8 mouse cellular contexts compared by ENCODE assay signal in the genomic region with DNA sequence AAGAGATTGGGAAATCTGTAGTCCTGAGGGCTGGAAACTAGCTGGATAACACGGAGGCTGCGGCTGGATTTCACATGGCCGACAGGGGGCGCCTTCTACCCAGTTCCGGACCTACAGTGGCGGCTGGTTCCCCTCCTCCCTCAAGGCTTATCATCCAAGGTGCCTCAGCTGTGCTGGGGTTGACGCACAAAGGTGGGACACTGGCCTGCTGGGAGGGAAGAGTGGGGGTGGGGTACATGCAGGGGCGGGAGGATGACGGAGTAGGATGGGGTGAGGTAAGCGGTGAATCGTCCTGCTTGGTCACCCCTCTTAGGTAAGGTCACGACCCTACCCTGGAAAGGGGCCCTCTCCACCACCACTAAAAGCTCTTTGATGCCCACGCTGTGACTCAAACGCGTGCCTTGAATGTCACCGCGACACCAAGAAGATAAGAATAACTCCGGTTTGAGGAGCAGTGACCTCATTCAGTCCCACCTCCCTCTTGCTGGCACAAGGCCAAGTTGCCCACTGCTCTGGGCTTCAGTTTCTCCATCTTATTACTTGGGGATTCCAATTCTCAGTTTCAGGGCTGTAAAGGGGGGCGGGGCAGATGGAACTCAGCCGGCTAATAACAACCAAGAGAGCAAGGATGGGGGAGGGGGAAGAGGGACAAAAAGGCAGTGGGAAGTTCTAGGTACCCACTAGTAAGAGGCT. TPM values are rescaled to one million over a fixed set of nuclear protein-coding genes. Genes with fewer than 3 reads are reported as not detected.
DNase-seq lines count a peak whose midpoint lies in the region; ATAC-seq lines count a peak whose summit lies in the region.

No protein-coding gene starts in this region.

- H3K27ac ChIP-seq in hindbrain, embryonic 16.5 days (ENCODE audit: low read depth, low read length), result no peak overlapping the region

- H3K27me3 ChIP-seq in hindbrain, embryonic 16.5 days (replicated peaks; ENCODE audit: control insufficient read depth, insufficient read depth, low read length), result no peaks in the 10 kb centered on the region

- no peak overlapping the region for H3K9ac ChIP-seq in hindbrain, embryonic 16.5 days (ENCODE audit: low read depth, low read length)

- peak; percentile 61 for ATAC-seq in hindbrain, embryonic 16.5 days

- H3K4me1 ChIP-seq in hindbrain, embryonic 16.5 days (ENCODE audit: control insufficient read depth, insufficient read depth, low read depth, low read length), result peaks cover 10% of the 10 kb centered on the region

- H3K36me3 ChIP-seq in hindbrain, embryonic 16.5 days (ENCODE audit: control insufficient read depth, insufficient read depth, low read length), result no peaks in the 10 kb centered on the region

- WGBS in hindbrain, embryonic 16.5 days, result 8% methylated on average over 20 of the region's 20 CpGs

- peak; percentile 54 for DNase-seq in Muller cell, postnatal 12 days (ENCODE audit: inconsistent ontology term)
- DNase-seq in cerebellum, postnatal 10 days, result peak; percentile 72 to 75
- peak; percentile 86 for DNase-seq in gastrocnemius, adult 18-20 months (ENCODE audit: low spot score)
- DNase-seq in left cerebral cortex, adult 18-20 months (ENCODE audit: low spot score in 2 of 2), result peak; percentile 78 to 85
- peak; percentile 80 to 88 for DNase-seq in lung, postnatal 4 days
- DNase-seq in retina, postnatal 7 days (ENCODE audit: low read depth, low spot score), result peak; percentile 49
- DNase-seq in urinary bladder, adult 2 months (ENCODE audit: low spot score), result peak; percentile 73

- no peak overlapping the region for H3K4me3 ChIP-seq in hindbrain, embryonic 16.5 days (ENCODE audit: low read length)

- no peaks in the 10 kb centered on the region for H3K9me3 ChIP-seq in hindbrain, embryonic 16.5 days (ENCODE audit: control insufficient read depth, low read length)

- H3K4me2 ChIP-seq in hindbrain, embryonic 16.5 days (ENCODE audit: low read length), result peak overlapping the region; percentile 20; the same call in 1 of the 2 replicates

RNA-seq across cellular contexts. Expression of gene Cryaa, which starts 15.9 kb away (rescaled TPM):
- total RNA-seq in gastrocnemius, adult 18-20 months (2021), result not detected
- 0.46 and 0.80 TPM in 2 replicates for polyA plus RNA-seq in hindbrain, embryonic 16.5 days (2015; fragmentation: Nextera tagmentation; extraction: Ambion mirVana)
- under 1 TPM in 1 of 2 experiments, not detected in 1; 0.30 TPM for total RNA-seq in left cerebral cortex, adult 18-20 months (2021)
- not detected in 2 replicates for polyA plus RNA-seq in urinary bladder, adult 2 months (2012; rRNA removed)

RNA-seq across cellular contexts. Expression of gene U2af1, which starts 34.8 kb away (rescaled TPM):
- total RNA-seq in gastrocnemius, adult 18-20 months (2021), result 10 to 100 TPM; 62.1 to 62.7 TPM
- 158 and 175 TPM in 2 replicates for polyA plus RNA-seq in hindbrain, embryonic 16.5 days (2015; fragmentation: Nextera tagmentation; extraction: Ambion mirVana)
- 100 to 1,000 TPM; 118 to 119 TPM for total RNA-seq in left cerebral cortex, adult 18-20 months (2021)
- 141 and 160 TPM in 2 replicates for polyA plus RNA-seq in urinary bladder, adult 2 months (2012; rRNA removed)

RNA-seq across cellular contexts. Expression of gene Cbs, which starts 56.4 kb away (rescaled TPM):
- under 1 TPM; 0.66 to 0.69 TPM for total RNA-seq in gastrocnemius, adult 18-20 months (2021)
- polyA plus RNA-seq in hindbrain, embryonic 16.5 days (2015; fragmentation: Nextera tagmentation; extraction: Ambion mirVana), result 12.4 and 17.1 TPM in 2 replicates
- total RNA-seq in left cerebral cortex, adult 18-20 months (2021), result 10 to 100 TPM; 36.4 to 37.2 TPM
- 0.88 and 1.4 TPM in 2 replicates for polyA plus RNA-seq in urinary bladder, adult 2 months (2012; rRNA removed)

Comparison
In these comparisons a context has a peak if more than half of its experiments do, and no peak if none do; other contexts are left out.
1. RNA of gene Cbs, which starts 56.4 kb away (total RNA-seq): 36.4 to 37.2 TPM in left cerebral cortex, adult 18-20 months; 0.66 to 0.69 TPM in gastrocnemius, adult 18-20 months; every median in the first group is over 10 times any median in the second.
2. Peak in every context shown above with its lines, with median percentiles within 50 percentile points of each other: DNase-seq.